Comparison of ENCODE assay signal across 9 mouse cellular contexts in the genomic region with DNA sequence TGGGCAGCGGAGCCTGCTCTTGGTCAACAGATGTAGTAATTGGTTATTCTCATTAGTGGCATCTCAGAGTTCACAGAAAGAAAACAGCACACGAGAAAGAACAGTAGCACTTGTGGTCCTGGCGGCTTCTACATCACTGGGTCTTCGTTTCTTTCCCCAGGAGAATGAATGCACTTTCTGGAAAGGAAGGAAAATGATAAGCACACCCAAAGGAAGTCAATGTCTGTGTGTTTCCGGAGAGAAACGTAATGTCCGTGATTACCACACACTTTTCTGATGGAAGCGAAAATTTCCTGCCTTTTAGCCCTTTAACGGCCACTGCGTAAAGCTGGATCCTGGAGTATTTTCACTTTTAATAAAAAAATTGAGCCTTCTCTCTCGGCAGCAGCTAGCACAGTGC.
DNase-seq lines count a peak whose midpoint lies in the region; ATAC-seq lines count a peak whose summit lies in the region.
"Had no signal": no experiment of that assay in that cellular context is flagged by ENCODE, and none has a peak within 500 bp of the region (broad histone marks: within the 10 kb centered on the region; RNA-seq: fewer than 3 reads in every experiment).

No protein-coding gene starts in this region.

- H3K4me3 ChIP-seq in midbrain, embryonic 14.5 days (replicated peaks; ENCODE audit: low read depth, low read length) = no peak overlapping the region
- H3K4me3 ChIP-seq in midbrain, embryonic 15.5 days = no peak overlapping the region
- H3K4me3 ChIP-seq in kidney, embryonic 15.5 days (replicated peaks) = no peak overlapping the region
- H3K4me3 ChIP-seq: forebrain, embryonic 10.5 days had no signal

- ATAC-seq in midbrain, embryonic 14.5 days (ENCODE audit: low FRiP score, low TSS enrichment) = no peak
- ATAC-seq in midbrain, embryonic 15.5 days (replicated peaks) = no peak
- no peak for ATAC-seq in kidney, embryonic 15.5 days (replicated peaks; ENCODE audit: low FRiP score)

- no peak overlapping the region for H3K4me2 ChIP-seq in midbrain, embryonic 14.5 days (ENCODE audit: low read length)
- H3K4me2 ChIP-seq in midbrain, embryonic 15.5 days = no peak overlapping the region
- 0 out of 2 replicates have a peak overlapping the region, but pooled peaks have one; percentile 7 for H3K4me2 ChIP-seq in kidney, embryonic 15.5 days

- H3K4me1 ChIP-seq in midbrain, embryonic 14.5 days (ENCODE audit: control insufficient read depth, insufficient read depth, low read length) = no peaks in the 10 kb centered on the region
- no peaks in the 10 kb centered on the region for H3K4me1 ChIP-seq in midbrain, embryonic 15.5 days
- H3K4me1 ChIP-seq in kidney, embryonic 15.5 days = no peaks in the 10 kb centered on the region

- DNase-seq in adrenal gland, postnatal 14 days = peak; percentile 4
- no peak for DNase-seq in adrenal gland, postnatal 4 days (ENCODE audit: low spot score in 2 of 2)
- peak; percentile 10 for DNase-seq in midbrain, embryonic 14.5 days
- peak; percentile 58 for DNase-seq in retina, postnatal 1 day
- no peak for DNase-seq in testis, postnatal 10 days (ENCODE audit: low spot score)
- no peak for DNase-seq in right cerebral cortex, adult 2 months (ENCODE audit: low spot score in 2 of 2)

- WGBS in midbrain, embryonic 14.5 days = 78% methylated on average over 11 of the region's 11 CpGs
- 60% methylated on average over 11 of the region's 11 CpGs for WGBS in midbrain, embryonic 15.5 days
- WGBS in kidney, embryonic 15.5 days = 72% methylated on average over 11 of the region's 11 CpGs

- H3K27me3 ChIP-seq in midbrain, embryonic 14.5 days (ENCODE audit: control insufficient read depth, insufficient read depth, low read length) = no peaks in the 10 kb centered on the region
- no peaks in the 10 kb centered on the region for H3K27me3 ChIP-seq in midbrain, embryonic 15.5 days (replicated peaks)
- no peaks in the 10 kb centered on the region for H3K27me3 ChIP-seq in kidney, embryonic 15.5 days

- no peak overlapping the region for H3K27ac ChIP-seq in midbrain, embryonic 14.5 days (replicated peaks; ENCODE audit: low read depth, low read length)
- no peak overlapping the region for H3K27ac ChIP-seq in midbrain, embryonic 15.5 days
- peak overlapping the region; percentile 75 for H3K27ac ChIP-seq in kidney, embryonic 15.5 days
- H3K27ac ChIP-seq: forebrain, embryonic 10.5 days had no signal

- H3K9me3 ChIP-seq in midbrain, embryonic 14.5 days (ENCODE audit: control insufficient read depth, low read length) = no peaks in the 10 kb centered on the region
- H3K9me3 ChIP-seq in midbrain, embryonic 15.5 days = no peaks in the 10 kb centered on the region
- no peaks in the 10 kb centered on the region for H3K9me3 ChIP-seq in kidney, embryonic 15.5 days (replicated peaks)
- H3K9me3 ChIP-seq: forebrain, embryonic 10.5 days had no signal

- no peaks in the 10 kb centered on the region for H3K36me3 ChIP-seq in midbrain, embryonic 14.5 days (ENCODE audit: control insufficient read depth, insufficient read depth, low read length)
- H3K36me3 ChIP-seq in midbrain, embryonic 15.5 days (replicated peaks) = no peaks in the 10 kb centered on the region
- H3K36me3 ChIP-seq in kidney, embryonic 15.5 days = no peaks in the 10 kb centered on the region
- H3K36me3 ChIP-seq: forebrain, embryonic 10.5 days had no signal

- H3K9ac ChIP-seq in midbrain, embryonic 14.5 days (replicated peaks; ENCODE audit: low read length) = no peak overlapping the region
- H3K9ac ChIP-seq in midbrain, embryonic 15.5 days = no peak overlapping the region
- no peak overlapping the region for H3K9ac ChIP-seq in kidney, embryonic 15.5 days

Comparison
In these comparisons a context has a peak if more than half of its experiments do, and no peak if none do; other contexts are left out.
1. DNase-seq: peak in adrenal gland, postnatal 14 days (single experiment), midbrain, embryonic 14.5 days (single experiment) and retina, postnatal 1 day (single experiment); none in adrenal gland, postnatal 4 days (0 of 2), testis, postnatal 10 days (single experiment) and right cerebral cortex, adult 2 months (0 of 2).